Mouse (Mus musculus) Patski (cell line): ENCODE data around the gene Ccdc74a. TPM values are rescaled to one million over a fixed set of nuclear protein-coding genes. Genes with fewer than 3 reads are reported as not detected.

Source experiments
- ATAC-seq: fragments of 100-300 bp; one replicate; pipeline ENCODE4 v1.8.0; 2021
- CTCF ChIA-PET: fragments of 350-600 bp; sonication (Branson Sonifier 250); formaldehyde crosslinking; loops from one replicate; lab custom pipeline; 2022; ENCODE audit warnings: inconsistent platforms; lab: Charles Lee
- POLR2A ChIA-PET: fragments of 350-600 bp; sonication (Branson Sonifier 250); formaldehyde crosslinking; loops from one replicate; lab custom pipeline; 2022; ENCODE audit warnings: antibody characterized with exemption, inconsistent platforms; lab: Charles Lee
- DNase-seq: peaks from one replicate; pipeline ENCODE4 v3.0.0-alpha.2; 2011; ENCODE audit warnings: low read depth, low spot score
- H3K27me3 ChIP-seq: fragments of 371-371 bp; one replicate; pipeline ENCODE4 v1.5.1; 2021
- CTCF ChIP-seq: fragments of 100-300 bp; IDR thresholded peaks from one replicate; pipeline ENCODE4 v1.5.1; 2021
- in situ Hi-C: fragments of 300-500 bp; cut with MboI; formaldehyde crosslinking; loops from 3 replicates; pipeline ENCODE4 v1.11.1; 2018; ENCODE audit warnings: low pct_unique_long_range_greater_than_20kb, mixed read lengths
- polyA plus RNA-seq: library from polyadenylated mRNA; unstranded; gene quantifications from one replicate; pipeline ENCODE4 v1.2.3, GENCODE M21; 2021

The Ccdc74a gene
- polyA plus RNA-seq, 1 experiment from 2014 or later, result 9.6 TPM

DNA sequence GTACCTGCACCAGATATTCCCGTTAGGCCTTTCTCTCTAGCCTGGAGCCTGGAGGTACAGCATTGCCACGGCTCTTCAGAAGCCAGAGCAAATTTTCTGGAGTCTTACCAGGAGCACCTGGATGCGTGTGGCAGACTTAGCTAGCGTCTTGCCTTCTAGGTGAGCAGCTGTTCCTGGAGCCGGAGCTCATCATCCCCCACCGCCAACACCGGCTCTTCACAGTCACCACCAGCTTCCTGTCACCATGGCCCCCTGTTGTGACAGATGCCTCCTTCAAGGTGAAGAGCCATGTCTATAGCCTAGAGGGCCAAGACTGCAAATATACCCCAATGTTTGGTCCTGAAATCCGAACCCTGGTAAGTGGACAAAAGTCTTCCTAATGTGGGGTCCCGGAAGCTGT, 5.6 kb upstream of the Ccdc74a start:
- no peak for DNase-seq
- POLR2A ChIA-PET, result no interaction called here
- no peak for TF ChIP-seq CTCF
- in situ Hi-C loops, result no loop called here
- no peak for ATAC-seq
- CTCF ChIA-PET, result interaction anchor here (0.9 to 1.2 kb wide), 2 partner anchors 21 to 86 kb away, joined by 3 read pairs; partner anchors contain the start of gene Smpd4
- no peaks in the 10 kb centered on the region for H3K27me3 ChIP-seq

DNA sequence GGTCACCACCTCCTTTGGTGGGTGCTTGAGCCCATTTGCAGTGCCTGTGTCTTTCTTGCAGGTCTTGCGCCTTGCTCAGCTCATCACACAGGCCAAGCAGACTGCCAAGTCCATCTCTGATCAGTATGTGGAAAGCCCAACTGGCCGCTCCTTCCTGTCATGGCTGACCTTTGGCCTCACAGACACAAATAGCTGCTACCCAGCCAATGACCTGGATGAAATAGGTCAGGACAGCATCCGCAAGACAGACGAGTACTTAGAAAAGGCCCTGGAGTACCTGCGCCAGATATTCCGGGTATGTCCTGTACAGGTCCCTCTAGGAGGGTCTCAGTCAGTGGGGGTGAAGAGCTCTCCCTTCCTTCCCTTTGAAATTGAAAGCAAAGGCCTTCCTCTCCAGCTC, 5.0 kb upstream of the Ccdc74a start:
- in situ Hi-C loops, result no loop called here
- TF ChIP-seq CTCF, result no peak
- ChIA-PET CTCF (interaction anchor here (1.2 kb wide), 1 partner anchor 86 kb away, joined by 3 read pairs; no protein-coding TSS in a partner anchor), POLR2A (interaction anchor here (0.6 kb wide), 1 partner anchor 240 kb away, joined by 3 read pairs; no protein-coding TSS in a partner anchor)
- H3K27me3 ChIP-seq, result no peaks in the 10 kb centered on the region
- no peak for DNase-seq
- ATAC-seq, result no peak

DNA sequence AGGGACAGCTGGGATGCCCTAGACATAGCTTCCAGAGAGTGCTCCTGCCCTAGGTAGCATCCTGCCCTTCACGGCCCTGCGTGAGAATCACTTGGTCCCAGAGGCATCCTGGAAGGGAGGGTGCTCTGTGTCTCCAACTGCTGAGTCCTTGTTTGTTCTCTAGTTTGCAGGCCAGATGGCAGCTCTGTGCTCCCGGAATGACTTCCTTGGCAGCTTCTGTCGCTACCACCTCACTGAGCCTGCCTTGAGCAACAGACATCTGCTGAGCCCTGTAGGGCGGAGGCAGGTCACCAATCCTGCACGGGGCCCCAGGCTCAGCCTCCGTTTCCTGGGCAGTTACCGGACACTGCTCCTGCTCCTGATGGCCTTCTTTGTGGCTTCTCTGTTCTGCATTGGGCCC, 4.0 kb upstream of the Ccdc74a start:
- H3K27me3 ChIP-seq, result no peaks in the 10 kb centered on the region
- CTCF ChIA-PET, result interaction anchor here (0.9 kb wide), 1 partner anchor 84 kb away, joined by 3 read pairs; no protein-coding TSS in a partner anchor
- no peak for TF ChIP-seq CTCF
- no peak for DNase-seq
- POLR2A ChIA-PET, result no interaction called here
- no peak for ATAC-seq
- in situ Hi-C loops, result no loop called here

DNA sequence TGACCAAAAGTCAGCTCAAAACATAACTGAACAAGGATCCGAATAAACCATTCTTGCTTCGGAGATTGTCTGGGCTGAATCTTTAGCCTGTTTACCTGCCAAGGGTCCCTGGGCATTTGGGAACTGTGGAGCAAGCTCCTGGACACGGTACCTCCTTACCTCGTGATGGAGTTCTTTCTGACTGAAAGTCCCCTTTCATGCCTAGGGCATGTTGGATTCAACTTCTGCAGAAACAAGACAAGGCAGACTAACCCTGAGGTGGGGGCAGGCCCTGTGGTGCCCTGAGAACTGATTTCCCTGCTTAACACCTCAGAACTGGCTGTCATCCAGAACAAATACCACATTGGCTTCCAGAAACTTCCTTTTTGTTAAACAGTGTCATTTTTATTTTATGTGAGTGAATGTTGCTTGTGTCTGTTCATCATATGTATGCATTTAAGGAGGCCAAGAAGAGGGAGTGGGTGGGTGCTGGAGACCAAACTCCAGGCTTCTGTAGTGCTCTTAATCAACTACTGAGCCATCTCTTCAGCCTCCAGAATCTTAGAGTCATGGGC, 2.8 kb upstream of the Ccdc74a start:
- in situ Hi-C loops, result no loop called here
- H3K27me3 ChIP-seq, result no peaks in the 10 kb centered on the region
- DNase-seq (no peak), ATAC-seq (no peak)
- ChIA-PET CTCF (interaction anchor here (1.8 kb wide), 1 partner anchor 19 kb away, joined by 4 read pairs; no protein-coding TSS in a partner anchor), POLR2A (interaction anchor here (0.6 kb wide), 1 partner anchor 72 kb away, joined by 3 read pairs; no protein-coding TSS in a partner anchor)
- TF ChIP-seq CTCF, result no peak

DNA sequence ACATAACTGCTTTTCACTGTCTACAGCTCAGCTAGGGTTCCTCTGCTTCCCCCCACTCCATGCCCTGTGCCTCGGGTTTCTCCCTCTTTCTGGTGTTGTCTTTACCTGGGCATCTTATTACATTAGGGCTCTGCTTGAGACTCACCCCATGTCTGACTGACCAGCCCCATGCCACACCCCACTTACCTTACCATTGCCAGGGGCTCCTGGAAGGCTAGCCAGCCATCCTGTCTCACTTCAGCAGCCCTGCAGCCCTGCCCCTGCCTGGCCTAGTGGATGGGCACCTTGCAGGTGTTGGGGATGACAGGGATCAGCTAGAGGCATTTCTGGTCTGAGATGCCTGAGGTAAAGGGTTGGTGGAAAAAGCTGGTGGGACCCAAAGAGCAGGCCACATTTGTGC, 886 bp downstream of the Ccdc74a start:
- in situ Hi-C loops, result no loop called here
- no peak for TF ChIP-seq CTCF
- CTCF ChIA-PET, result no interaction called here
- DNase-seq (no peak), ATAC-seq (no peak)
- POLR2A ChIA-PET, result no interaction called here
- H3K27me3 ChIP-seq, result no peaks in the 10 kb centered on the region

DNA sequence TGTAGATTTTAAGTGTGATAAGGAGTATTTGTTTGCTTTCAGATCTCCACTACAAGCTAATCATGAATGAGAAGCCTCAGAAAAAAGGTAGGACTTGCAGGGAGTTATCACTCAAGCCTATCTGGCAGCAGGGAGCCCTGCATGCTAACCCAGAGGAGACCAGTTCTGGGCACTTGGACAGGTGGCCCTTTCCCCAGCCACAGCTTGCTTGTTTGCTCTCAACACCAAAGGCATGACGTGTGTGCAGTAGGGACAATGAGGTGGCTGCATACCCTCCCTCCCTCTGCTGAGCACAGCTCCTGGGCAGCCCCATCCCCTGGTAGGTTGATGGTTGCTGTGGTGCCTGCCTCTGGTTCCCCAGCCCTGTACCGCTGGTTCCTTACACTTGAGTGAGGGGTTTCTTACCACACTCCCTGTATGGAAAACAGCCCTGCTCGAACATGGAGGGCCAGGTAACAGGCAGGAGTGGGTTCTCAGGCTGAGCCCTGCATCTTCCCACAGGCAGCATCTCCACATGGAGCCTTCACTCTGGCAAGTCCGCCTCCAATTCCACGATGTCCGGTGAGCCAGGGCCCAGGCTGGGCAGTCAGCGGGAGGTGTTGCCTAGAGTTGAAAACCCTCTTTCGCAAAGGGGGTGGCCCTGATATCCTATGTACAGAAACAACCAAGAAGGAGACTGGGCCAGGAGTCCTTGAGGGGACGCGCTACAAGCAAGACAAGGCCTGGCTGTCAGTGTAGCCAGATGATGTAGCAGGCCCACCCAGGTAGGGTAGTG, 1.5 kb downstream of the Ccdc74a start:
- H3K27me3 ChIP-seq, result no peaks in the 10 kb centered on the region
- POLR2A ChIA-PET, result no interaction called here
- CTCF ChIA-PET, result no interaction called here
- TF ChIP-seq CTCF, result no peak
- in situ Hi-C loops, result no loop called here
- DNase-seq, result no peak
- ATAC-seq, result no peak

DNA sequence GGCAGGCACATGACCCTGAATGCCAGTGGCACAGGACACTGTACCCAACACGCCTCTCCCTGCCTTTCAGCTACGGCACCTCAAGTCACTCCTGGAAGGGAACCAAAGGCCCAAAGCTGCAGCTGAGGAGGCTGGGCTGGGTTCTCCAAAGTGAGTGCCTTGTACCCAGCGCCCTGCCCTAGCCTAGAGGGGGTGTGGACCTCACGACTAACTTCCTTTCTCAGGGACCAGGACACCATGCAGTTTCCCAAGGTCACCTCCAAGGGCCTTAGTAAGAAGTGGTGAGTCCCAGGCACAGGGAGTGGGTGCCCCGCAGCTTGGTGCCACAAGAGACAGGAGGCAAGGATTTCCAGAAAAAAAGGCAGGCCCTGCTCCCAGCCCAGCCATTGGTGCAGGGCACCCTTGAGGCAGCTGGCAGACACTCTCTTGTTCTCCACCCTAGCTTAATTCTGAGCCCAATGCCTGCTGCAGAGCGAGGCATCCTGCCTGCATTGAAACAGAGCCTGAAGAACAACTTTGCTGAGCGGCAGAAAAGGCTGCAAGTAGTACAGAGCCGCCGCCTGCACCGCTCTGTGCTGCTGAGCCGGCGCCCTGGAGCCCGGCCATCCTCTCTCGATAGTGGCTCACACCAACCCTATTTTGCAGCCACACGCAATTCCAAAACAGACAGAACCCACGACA, 3.8 kb downstream of the Ccdc74a start:
- H3K27me3 ChIP-seq, result no peaks in the 10 kb centered on the region
- ChIA-PET POLR2A (no interaction called here), CTCF (interaction anchor here (1.1 to 1.3 kb wide), 2 partner anchors 77 to 199 kb away, joined by 3 read pairs; no protein-coding TSS in a partner anchor)
- ATAC-seq (no peak), DNase-seq (no peak)
- no peak for TF ChIP-seq CTCF
- in situ Hi-C loops, result no loop called here

DNA sequence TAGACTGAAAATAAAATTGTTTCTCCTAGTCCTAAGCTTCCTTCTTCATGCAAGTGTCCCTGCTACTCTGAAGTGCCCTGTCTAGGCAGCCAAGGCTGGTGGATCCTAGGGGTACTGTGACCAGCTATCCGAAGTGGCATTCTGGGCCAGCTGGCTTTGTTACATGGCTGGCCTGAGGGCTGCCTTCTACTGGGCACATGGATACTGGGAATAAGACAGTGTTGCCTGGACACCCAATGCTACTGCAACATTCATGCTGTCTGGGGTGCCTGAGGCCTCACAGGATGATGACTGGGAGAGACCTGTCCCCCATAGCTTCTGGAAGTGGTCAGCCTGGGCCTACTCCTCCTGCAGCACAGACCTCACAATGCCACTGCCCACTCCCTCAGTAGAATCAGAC, 4.4 kb downstream of the Ccdc74a start:
- H3K27me3 ChIP-seq, result no peaks in the 10 kb centered on the region
- no peak for TF ChIP-seq CTCF
- ChIA-PET CTCF (no interaction called here), POLR2A (no interaction called here)
- ATAC-seq (no peak), DNase-seq (no peak)
- in situ Hi-C loops, result no loop called here

DNA sequence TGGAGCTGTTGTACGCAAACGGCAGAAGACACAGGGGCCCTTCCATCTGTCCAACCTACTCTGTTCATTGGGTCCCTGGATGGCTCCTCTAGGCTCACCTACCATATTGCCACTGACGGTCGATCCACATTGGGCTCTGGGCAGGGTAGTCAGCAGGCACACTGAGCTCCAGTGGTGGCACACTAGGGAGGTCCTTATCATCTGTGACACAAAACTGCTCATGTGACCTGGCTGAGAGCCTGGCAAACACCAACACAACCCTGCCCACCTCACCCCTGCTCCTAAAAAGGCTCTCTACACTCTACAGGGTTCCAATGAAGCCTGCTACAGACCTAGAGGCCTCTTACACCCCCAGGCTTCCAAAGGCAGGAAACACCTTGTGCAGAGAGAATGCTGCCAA, 6.3 kb downstream of the Ccdc74a start:
- no peak for TF ChIP-seq CTCF

DNA sequence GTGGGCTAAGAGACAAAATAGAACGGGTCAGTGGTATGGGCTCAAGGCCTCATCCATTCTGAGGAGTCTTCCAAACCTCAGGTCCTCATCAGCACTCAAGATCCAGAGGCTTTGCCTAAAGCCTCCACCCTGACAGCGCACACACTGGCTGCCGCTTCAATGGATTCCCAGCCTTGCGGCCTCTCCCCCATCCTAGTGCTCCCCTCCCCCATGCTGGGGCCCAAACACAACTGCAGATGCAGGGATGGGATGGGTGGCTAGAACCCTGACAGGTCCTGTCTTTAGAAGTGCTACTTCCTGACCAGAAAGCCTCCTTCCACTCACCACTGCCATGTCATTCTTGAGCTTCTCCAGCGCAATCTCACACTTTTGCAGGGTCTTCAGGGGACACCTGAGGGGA, 7.3 kb downstream of the Ccdc74a start:
- ChIA-PET POLR2A (interaction anchor here (1.5 kb wide), 1 partner anchor 8 kb away, joined by 3 read pairs; no protein-coding TSS in a partner anchor), CTCF (interaction anchor here (1.3 kb wide), 1 partner anchor 29 kb away, joined by 3 read pairs; no protein-coding TSS in a partner anchor)
- no peak for DNase-seq
- no peak for ATAC-seq
- TF ChIP-seq CTCF, result no peak
- in situ Hi-C loops, result no loop called here
- no peaks in the 10 kb centered on the region for H3K27me3 ChIP-seq

More for the DNA sequence above, 6.3 kb downstream of the Ccdc74a start:
- no peak for ATAC-seq
- CTCF ChIA-PET, result no interaction called here
- no peaks in the 10 kb centered on the region for H3K27me3 ChIP-seq
- in situ Hi-C loops, result no loop called here
- POLR2A ChIA-PET, result no interaction called here
- no peak for DNase-seq
